Comparison of ENCODE assay signal across 14 mouse cellular contexts in the genomic region with DNA sequence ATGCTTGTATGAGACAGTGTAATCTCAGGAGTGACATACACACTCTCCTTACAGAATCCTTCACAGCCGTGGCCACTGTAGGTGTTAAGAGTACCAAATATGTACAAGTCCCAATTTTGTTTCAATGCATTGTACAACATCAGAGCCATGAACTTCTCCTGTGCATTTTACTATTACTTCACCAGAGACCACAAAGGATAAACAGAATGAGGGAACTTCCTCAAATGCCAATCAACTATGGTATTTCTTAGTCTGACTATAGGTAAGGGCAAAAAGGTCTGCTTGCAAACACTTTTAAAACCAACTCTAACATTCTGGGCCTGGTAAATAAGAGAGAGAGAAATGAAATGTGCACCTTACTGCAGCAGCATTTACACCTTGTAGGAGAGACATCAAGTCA.
"Had no signal": no experiment of that assay in that cellular context is flagged by ENCODE, and none has a peak within 500 bp of the region (broad histone marks: within the 10 kb centered on the region; RNA-seq: fewer than 3 reads in every experiment).

No protein-coding gene starts in this region.

- H3K27me3 ChIP-seq: limb, embryonic 15.5 days; liver, embryonic 12.5 days; lung, embryonic 15.5 days; neural tube, embryonic 12.5 days had no signal

- H3K4me3 ChIP-seq: limb, embryonic 15.5 days; liver, embryonic 12.5 days; lung, embryonic 15.5 days; midbrain, embryonic 10.5 days; myocyte; neural tube, embryonic 12.5 days had no signal

- H3K9ac ChIP-seq: limb, embryonic 15.5 days; liver, embryonic 12.5 days; lung, embryonic 15.5 days; neural tube, embryonic 12.5 days had no signal

- ATAC-seq: intestine, embryonic 16.5 days; liver, embryonic 12.5 days had no signal

- DNase-seq: kidney, adult 8-10 months; kidney, postnatal 25 days; midbrain, embryonic 14.5 days; right cerebral cortex, adult 18-20 months; right cerebral cortex, postnatal 25 days; thymus, adult 2 months; thymus, postnatal 36 days had no signal

- H3K4me2 ChIP-seq: limb, embryonic 15.5 days; liver, embryonic 12.5 days; lung, embryonic 15.5 days; neural tube, embryonic 12.5 days had no signal

- H3K27ac ChIP-seq: limb, embryonic 15.5 days; liver, embryonic 12.5 days; neural tube, embryonic 12.5 days had no signal

- H3K36me3 ChIP-seq: limb, embryonic 15.5 days; liver, embryonic 12.5 days; lung, embryonic 15.5 days; midbrain, embryonic 10.5 days; neural tube, embryonic 12.5 days had no signal

- H3K9me3 ChIP-seq: limb, embryonic 15.5 days; liver, embryonic 12.5 days; lung, embryonic 15.5 days; midbrain, embryonic 10.5 days; neural tube, embryonic 12.5 days had no signal
